Mouse (Mus musculus): ENCODE measurements around the gene Wnt16.

The Wnt16 gene

GRCm38 (mm10) chr6:22298059-22298458 lies 10.0 kb downstream of the Wnt16 start:
- ATAC-seq (ENCODE audit: insufficient number of reproducible peaks, low FRiP score, low TSS enrichment) = no peak

- peak; percentile 73 for ATAC-seq (ENCODE audit: insufficient number of reproducible peaks, low FRiP score, low TSS enrichment)
Observed at GRCm38 (mm10) chr6:22325364-22326072, 37.5 kb downstream of the Wnt16 start.

- no peak for ATAC-seq (ENCODE audit: insufficient number of reproducible peaks, low FRiP score, low TSS enrichment)
Observed at GRCm38 (mm10) chr6:22326289-22326688, 38.3 kb downstream of the Wnt16 start.

GRCm38 (mm10) chr6:22327091-22327490 lies 39.1 kb downstream of the Wnt16 start:
- ATAC-seq (ENCODE audit: insufficient number of reproducible peaks, low FRiP score, low TSS enrichment) = no peak

GRCm38 (mm10) chr6:22327931-22328330 lies 39.9 kb downstream of the Wnt16 start:
- ATAC-seq (ENCODE audit: insufficient number of reproducible peaks, low FRiP score, low TSS enrichment) = no peak

GRCm38 (mm10) chr6:22330169-22330960 lies 42.3 kb downstream of the Wnt16 start:
- no peak for ATAC-seq (ENCODE audit: insufficient number of reproducible peaks, low FRiP score, low TSS enrichment)

- ATAC-seq (ENCODE audit: insufficient number of reproducible peaks, low FRiP score, low TSS enrichment) = no peak
Observed at GRCm38 (mm10) chr6:22332548-22332947, 44.5 kb downstream of the Wnt16 start.

- no peak for ATAC-seq (ENCODE audit: insufficient number of reproducible peaks, low FRiP score, low TSS enrichment)
Observed at GRCm38 (mm10) chr6:22339763-22340542, 51.9 kb downstream of the Wnt16 start.

GRCm38 (mm10) chr6:22340779-22341178 lies 52.8 kb downstream of the Wnt16 start:
- no peak for ATAC-seq (ENCODE audit: insufficient number of reproducible peaks, low FRiP score, low TSS enrichment)

GRCm38 (mm10) chr6:22343292-22343691 lies 55.3 kb downstream of the Wnt16 start:
- no peak for ATAC-seq (ENCODE audit: insufficient number of reproducible peaks, low FRiP score, low TSS enrichment)

- ATAC-seq (ENCODE audit: insufficient number of reproducible peaks, low FRiP score, low TSS enrichment) = no peak
Observed at GRCm38 (mm10) chr6:22343706-22344105, 55.7 kb downstream of the Wnt16 start.

- no peak for ATAC-seq (ENCODE audit: insufficient number of reproducible peaks, low FRiP score, low TSS enrichment)
Observed at GRCm38 (mm10) chr6:22344443-22344842, 56.4 kb downstream of the Wnt16 start.

- ATAC-seq (ENCODE audit: insufficient number of reproducible peaks, low FRiP score, low TSS enrichment) = no peak
Observed at GRCm38 (mm10) chr6:22347132-22347902, 59.3 kb downstream of the Wnt16 start.

All from cerebellum, adult (tissue).